Mouse (Mus musculus) CH12.LX (cell line): ENCODE data around the gene Tmc7.

Experiments
- CHD1 ChIP-seq: IDR thresholded peaks from 2 replicates; pipeline ENCODE4 v1.6.1; 2012; ENCODE audit warnings: low read depth, low read length, improper control_type of control experiment, inconsistent platforms
- CTCF ChIP-seq, 2 experiments: IDR thresholded peaks in 1 of 2; conservative IDR thresholded peaks in 1 of 2; 2 replicates each; pipeline ENCODE4 v1.5.1; 2011 to 2012; ENCODE audit warnings: low read depth in 2 of 2, low read length in 2 of 2, improper control_type of control experiment in 1 of 2, inconsistent platforms in 1 of 2, mild to moderate bottlenecking in 1 of 2, moderate library complexity in 1 of 2
- ELF1 ChIP-seq: IDR thresholded peaks from 2 replicates; pipeline ENCODE4 v1.6.1; 2014; ENCODE audit warnings: low read depth, mild to moderate bottlenecking, inconsistent platforms, low read length, improper control_type of control experiment
- ETS1 ChIP-seq: conservative IDR thresholded peaks from 2 replicates; pipeline ENCODE4 v1.6.1; 2012; ENCODE audit warnings: low read depth, mild to moderate bottlenecking, inconsistent platforms, low read length, improper control_type of control experiment, moderate library complexity
- HCFC1 ChIP-seq: IDR thresholded peaks from 2 replicates; pipeline ENCODE4 v1.6.1; 2012; ENCODE audit warnings: low read depth, mild to moderate bottlenecking, inconsistent platforms, low read length, improper control_type of control experiment
- JUN ChIP-seq: IDR thresholded peaks from 2 replicates; pipeline ENCODE4 v1.6.1; 2011; ENCODE audit warnings: low read depth, mild to moderate bottlenecking, low read length, improper control_type of control experiment, moderate library complexity; ENCODE audit not compliant: insufficient read depth
- MAFK ChIP-seq: IDR thresholded peaks from 2 replicates; pipeline ENCODE4 v1.6.1; 2011; ENCODE audit warnings: low read length, improper control_type of control experiment; ENCODE audit not compliant: insufficient replicate concordance
- NELFE ChIP-seq: IDR thresholded peaks from 2 replicates; pipeline ENCODE4 v1.6.1; 2011; ENCODE audit warnings: low read depth, low read length, improper control_type of control experiment
- NRF1 ChIP-seq: IDR thresholded peaks from 2 replicates; pipeline ENCODE4 v1.6.1; 2014; ENCODE audit warnings: low read depth, mild to moderate bottlenecking, inconsistent platforms, low read length, improper control_type of control experiment, moderate library complexity
- POLR2A ChIP-seq: IDR thresholded peaks from 2 replicates; pipeline ENCODE4 v1.6.1; 2011; ENCODE audit warnings: low read depth, mild to moderate bottlenecking, improper control_type of control experiment, low read length
- POLR2AphosphoS2 ChIP-seq: IDR thresholded peaks from 2 replicates; pipeline ENCODE4 v1.6.1; 2011; ENCODE audit warnings: low read depth, low read length, improper control_type of control experiment
- RAD21 ChIP-seq: IDR thresholded peaks from 2 replicates; pipeline ENCODE4 v1.6.1; 2011; ENCODE audit warnings: low read depth, mild to moderate bottlenecking, low read length, improper control_type of control experiment, moderate library complexity
- TBP ChIP-seq: conservative IDR thresholded peaks from 2 replicates; pipeline ENCODE4 v1.6.1; 2011; ENCODE audit warnings: low read depth, low read length, improper control_type of control experiment
- TCF12 ChIP-seq: IDR thresholded peaks from 2 replicates; pipeline ENCODE4 v1.6.1; 2014; ENCODE audit warnings: low read depth, mild to moderate bottlenecking, inconsistent platforms, low read length, improper control_type of control experiment

DNA sequence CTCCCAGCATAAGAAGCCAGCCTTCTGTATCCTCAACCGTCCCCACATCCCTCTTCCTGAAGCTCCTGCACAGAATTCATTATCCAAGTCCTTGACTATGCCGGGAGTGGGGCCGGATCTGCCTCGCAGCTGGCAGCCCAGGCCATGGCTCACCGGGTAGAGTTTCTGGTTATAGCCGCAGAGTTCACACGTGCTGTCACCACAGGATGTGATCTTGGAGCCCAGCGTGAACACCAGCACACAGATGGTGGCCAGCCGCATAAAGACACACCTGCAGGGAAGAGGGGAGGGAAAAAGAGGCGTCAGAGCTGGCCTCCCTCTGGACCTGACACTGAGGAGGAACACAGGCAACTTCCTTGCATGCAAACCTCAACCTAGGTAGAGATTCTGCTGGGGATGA is 37.1 kb downstream of the Tmc7 start:
- TF ChIP-seq CTCF (conservative IDR thresholded peaks at IDR 0.05 in 1 of 2, IDR thresholded peaks at IDR 0.05 in 1 of 2; ENCODE audit: low read depth in 2 of 2, low read length in 2 of 2) (no peak), NELFE (no peak), ELF1 (no peak), POLR2AphosphoS2 (no peak), TCF12 (no peak), TBP (no peak), HCFC1 (no peak), ETS1 (no peak), RAD21 (no peak), NRF1 (no peak), POLR2A (no peak), MAFK (no peak), JUN (no peak), CHD1 (no peak)
